Mouse (Mus musculus): ENCODE results near the gene Gal.

The Gal gene

GRCm38 (mm10) chr19:3419251-3419650, 4.9 kb upstream of the Gal start:
- DNase-seq (ENCODE audit: low read depth, low spot score), result no peak

GRCm38 (mm10) chr19:3405531-3406281, 8.6 kb downstream of the Gal start:
- DNase-seq (ENCODE audit: low read depth, low spot score), result no peak

DNA sequence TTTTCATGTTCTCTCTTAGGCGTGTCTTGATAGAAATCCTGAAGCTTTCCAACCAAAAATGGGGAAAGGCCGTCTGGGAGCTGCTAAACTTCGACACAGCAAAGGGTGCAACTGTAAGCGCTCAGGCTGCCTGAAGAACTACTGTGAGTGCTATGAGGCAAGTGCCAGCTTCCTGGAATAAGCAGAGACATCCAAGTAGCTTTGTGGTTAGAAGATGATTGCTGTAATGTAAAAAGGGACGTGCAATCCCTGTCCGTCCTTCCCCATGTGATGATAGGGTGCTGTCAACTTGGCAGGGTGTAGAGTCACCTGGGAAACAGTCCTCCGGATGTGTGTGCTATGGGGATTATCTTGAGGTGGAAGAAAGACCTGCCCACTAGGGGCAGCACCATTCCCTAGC, 10.3 kb downstream of the Gal start:
- no peak for DNase-seq (ENCODE audit: low read depth, low spot score)

GRCm38 (mm10) chr19:3402390-3402789, 12.0 kb downstream of the Gal start:
- DNase-seq (ENCODE audit: low read depth, low spot score), result no peak

DNA sequence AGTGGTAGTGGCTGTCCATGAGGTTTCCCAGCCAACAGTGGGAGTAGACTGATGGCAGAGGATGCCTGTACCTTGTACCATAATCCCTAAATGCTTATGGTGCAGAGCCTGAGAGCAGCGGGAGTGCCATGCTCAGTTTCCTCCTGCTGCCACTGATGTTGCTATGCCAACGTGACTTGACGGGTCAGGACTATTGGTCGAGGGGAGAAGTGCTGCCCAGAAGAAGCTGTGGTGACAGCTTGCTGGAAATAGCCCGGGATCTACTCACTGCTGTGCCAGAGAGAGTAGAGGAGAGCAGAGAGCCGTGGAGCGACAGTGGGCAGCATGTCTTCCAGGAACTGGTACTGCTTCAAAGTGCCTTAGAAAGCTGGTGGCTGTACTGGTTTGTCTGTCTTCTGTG, 12.4 kb downstream of the Gal start:
- no peak for DNase-seq (ENCODE audit: low read depth, low spot score)

DNA sequence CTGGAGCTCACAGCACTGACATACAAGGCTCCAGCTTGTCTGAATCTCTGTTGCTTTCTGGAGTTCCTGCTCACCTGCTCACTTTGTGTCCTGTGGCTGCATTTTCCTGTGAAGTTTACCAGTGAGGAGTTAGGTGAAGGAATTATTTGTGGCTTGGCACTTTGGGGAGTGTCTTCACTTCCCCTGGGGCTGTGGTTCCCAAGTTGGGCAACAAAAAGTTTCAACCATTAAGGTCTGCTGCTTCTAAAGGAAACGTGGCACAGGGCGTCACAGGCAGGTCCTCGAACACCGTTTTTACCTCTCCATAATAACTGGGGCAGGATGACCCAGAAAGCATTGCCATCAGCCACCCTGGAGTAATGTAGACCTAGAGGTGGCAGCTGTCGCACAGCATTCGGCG, 12.8 kb downstream of the Gal start:
- no peak for DNase-seq (ENCODE audit: low read depth, low spot score)

DNA sequence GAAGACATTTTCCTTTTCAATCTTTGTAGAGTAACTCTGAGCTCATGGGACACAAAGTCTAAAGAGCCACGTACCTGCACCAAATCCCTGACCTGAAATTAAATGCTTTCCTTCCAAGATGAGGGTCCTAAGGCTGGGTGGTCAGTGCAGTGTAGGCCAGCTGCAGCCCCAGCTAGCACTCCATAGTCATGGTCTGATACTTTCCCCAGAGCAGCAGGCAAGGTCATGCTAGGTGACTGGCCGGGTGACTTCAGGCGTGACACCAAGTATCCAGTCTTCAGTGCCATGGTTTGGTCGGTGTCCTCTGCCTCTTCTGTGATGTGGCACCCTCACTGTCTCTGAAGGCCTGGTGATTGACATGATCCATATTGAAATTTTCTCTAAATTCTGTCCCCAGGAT, 14.3 kb downstream of the Gal start:
- no peak for DNase-seq (ENCODE audit: low read depth, low spot score)

DNA sequence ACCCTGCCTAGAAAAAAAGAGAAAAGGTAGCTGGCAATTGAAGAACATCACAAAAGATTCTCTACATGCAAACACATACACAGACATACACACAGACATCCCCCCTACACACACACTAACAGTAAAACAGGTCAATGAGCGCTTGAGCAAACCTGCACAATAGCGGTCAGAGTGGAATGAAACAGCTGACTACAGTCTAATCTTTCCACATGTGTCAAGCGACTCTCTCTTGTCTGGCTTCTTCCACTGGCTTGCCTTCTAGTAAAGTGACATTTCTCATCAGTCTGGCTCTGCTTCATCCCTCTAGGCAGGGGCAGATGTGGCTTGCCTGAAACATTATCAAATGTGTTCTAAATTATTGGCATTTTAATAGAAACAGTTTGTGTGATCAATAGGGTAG, 20.1 kb downstream of the Gal start:
- DNase-seq (ENCODE audit: low read depth, low spot score), result no peak

DNA sequence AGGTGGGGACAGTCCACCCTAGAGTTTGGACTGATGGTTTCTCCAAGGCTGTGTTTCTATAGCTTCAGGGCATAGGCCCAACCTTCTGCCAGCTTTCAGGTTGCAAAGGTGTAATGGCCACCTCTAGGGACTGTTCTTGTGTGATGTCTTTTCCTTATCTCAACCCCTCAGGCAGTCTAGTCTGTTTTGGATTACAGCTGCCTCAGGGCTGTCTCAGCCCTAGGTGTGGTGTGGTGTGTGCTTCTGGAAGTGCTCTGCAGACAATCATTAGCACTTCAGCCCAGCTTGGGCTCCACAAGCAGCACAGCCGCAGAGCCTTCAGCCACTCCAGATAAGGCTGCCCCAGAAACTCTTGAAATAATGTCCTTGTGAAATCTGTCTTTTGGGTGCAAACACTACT, 22.0 kb downstream of the Gal start:
- no peak for DNase-seq (ENCODE audit: low read depth, low spot score)

- peak; percentile 81 for DNase-seq (ENCODE audit: low read depth, low spot score)
Observed at GRCm38 (mm10) chr19:3389089-3389488, 25.3 kb downstream of the Gal start.

DNA sequence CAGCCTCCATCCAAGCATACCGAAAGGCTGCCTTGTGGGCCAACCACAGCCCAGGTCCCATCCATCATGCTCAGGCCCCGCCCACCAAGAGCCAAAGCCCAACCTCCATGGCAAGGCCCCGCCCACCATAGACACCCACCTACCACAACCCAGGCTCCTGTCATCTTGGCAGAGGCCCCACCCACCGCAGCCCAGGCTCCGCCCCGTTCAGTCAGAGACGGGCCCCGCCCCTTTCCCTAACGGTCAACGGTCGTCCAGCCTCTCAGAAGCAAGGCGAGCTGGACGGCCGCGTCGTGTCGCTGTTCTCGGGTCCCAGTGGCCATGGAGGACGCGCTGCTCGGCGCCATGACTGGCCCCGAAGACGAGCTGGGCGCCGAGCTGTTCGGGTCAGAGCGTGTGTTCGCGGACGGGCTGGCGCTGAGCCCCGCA, 25.7 kb downstream of the Gal start, which contains the start of gene Tesmin:
Tesmin (plus strand) TSS at position 229 of the 429 bp plus-strand sequence.
- peak; percentile 95 for DNase-seq (ENCODE audit: low read depth, low spot score)

DNA sequence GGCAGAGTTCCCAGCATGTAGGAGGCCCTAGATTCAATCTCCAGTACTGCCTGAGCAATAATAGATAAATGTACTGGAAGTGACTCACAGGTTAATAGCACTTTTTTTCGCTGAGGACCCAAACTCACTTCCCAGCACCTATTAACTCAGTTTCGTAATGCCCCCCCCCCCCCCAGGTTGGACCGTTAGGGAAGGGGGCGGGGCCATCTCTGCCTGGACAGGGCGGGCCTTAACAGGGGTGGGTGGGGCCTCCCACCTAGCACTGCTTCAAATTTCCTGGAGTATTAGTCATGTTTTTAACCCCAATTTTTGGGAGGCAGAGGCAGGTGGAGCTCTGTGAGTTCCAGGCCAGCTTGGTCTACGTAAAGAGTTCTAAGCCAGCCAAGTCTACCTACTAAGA, 26.3 kb downstream of the Gal start:
- no peak for DNase-seq (ENCODE audit: low read depth, low spot score)

GRCm38 (mm10) chr19:3378614-3379013, 35.7 kb downstream of the Gal start:
- DNase-seq (ENCODE audit: low read depth, low spot score), result no peak

- DNase-seq (ENCODE audit: low read depth, low spot score), result no peak
Observed at GRCm38 (mm10) chr19:3376966-3377715, 37.2 kb downstream of the Gal start.

- no peak for DNase-seq (ENCODE audit: low read depth, low spot score)
Observed at GRCm38 (mm10) chr19:3375945-3376495, 38.3 kb downstream of the Gal start.

DNA sequence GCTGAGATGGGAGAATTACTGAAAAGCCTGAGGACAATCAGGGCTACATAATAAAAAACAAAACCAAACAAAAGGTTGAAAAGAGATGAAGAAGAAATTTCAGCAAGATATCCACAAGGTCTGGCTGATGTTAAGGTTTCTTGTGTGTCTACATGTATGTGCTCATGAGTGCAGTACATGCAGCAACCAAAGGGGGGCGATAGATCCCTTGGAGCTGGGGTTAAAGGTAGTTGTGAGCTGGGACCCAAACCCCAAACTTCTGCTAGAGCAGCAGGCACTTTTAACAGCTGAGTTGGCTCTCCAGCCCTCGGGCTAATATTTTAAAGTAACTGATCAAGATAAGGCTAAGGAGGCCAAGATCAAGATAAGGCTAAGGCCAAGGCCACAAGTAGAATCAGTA, 40.3 kb downstream of the Gal start:
- DNase-seq (ENCODE audit: low read depth, low spot score), result peak; percentile 68

DNA sequence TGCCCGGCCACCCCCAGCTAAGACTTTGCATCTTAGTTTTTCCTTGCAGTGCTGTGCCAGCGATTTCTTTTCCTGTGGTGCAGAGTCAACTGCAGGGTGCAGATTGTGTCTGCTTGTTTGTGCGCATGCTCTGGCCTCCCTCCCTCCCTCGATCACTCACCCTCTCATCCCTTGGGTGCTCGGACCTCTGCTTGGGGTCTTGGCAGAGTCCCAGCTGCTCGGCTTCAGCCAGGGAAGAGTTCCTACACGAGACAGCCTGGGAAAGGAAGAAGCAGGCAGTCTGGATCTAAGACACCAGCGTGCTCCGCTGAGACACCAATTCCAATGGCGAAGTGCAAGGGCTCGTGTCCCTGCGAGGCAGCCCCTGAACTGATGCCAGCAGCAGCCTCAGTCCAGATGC, 41.0 kb downstream of the Gal start:
- no peak for DNase-seq (ENCODE audit: low read depth, low spot score)

- DNase-seq (ENCODE audit: low read depth, low spot score), result no peak
Observed at GRCm38 (mm10) chr19:3368276-3368675, 46.1 kb downstream of the Gal start.

DNA sequence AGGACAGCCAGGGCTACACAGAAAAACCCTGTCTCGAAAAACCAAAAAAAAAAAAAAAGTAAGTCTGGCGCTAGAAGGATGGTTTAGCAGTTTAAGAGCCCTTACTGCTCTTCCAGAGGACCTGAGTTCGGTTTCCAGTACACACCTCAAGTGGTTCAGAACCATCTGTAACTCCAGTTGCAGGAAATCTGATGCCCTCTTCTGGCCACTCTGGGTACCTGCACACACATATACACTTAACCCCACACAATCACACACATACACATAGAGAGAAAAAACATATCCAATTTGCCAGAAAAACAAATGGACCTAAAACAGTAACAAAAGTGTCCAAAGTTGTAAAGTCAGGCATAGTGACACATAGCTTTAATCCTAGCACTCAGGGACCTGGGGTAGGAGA, 49.3 kb downstream of the Gal start:
- peak; percentile 27 for DNase-seq (ENCODE audit: low read depth, low spot score)

DNA sequence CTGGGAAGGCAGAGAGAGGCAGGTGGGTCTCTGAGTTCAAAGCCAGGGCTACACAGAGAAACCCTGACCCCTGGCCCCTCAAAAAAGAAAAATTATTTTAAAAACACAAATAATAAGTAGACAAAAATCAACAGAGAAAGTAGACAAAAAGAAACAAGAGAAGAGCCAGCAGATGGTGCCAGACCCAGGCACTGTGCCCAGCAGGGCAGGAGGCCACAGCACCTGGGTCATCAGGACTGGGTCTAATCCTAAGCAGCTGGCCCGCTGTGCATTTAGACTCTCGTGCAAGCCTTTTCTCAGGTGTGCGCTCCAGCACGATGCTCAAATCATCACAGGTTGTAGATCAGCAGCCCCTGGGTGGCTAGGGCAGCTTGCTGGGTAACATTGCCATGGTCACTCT, 50.8 kb downstream of the Gal start:
- no peak for DNase-seq (ENCODE audit: low read depth, low spot score)

Measured in ES-CJ7 (cell line).